Mouse (Mus musculus): ENCODE results near the gene Irf5. TPM values are rescaled to one million over a fixed set of nuclear protein-coding genes. Genes with fewer than 3 reads are reported as not detected.

The Irf5 gene
- total RNA-seq, 2 experiments from 2014 or later: 3.0 TPM

Other genes starting within 250 kb of the Irf5 start
- gene Fam71f2, start 247.0 kb upstream of the Irf5 start, total RNA-seq (2021): under 1 TPM in 1 of 2 experiments, not detected in 1; 0.32 TPM
- not detected for gene Fam71f1, start 207.5 kb upstream of the Irf5 start, total RNA-seq (2021)
- 100 to 1,000 TPM; 352 to 357 TPM for gene Calu, start 178.6 kb upstream of the Irf5 start, total RNA-seq (2021)
- not detected for gene Opn1sw, start 138.2 kb upstream of the Irf5 start, total RNA-seq (2021)
- 10 to 100 TPM; 10.6 to 15.8 TPM for gene Ccdc136, start 130.3 kb upstream of the Irf5 start, total RNA-seq (2021)
- 100 to 1,000 TPM; 303 to 309 TPM for gene Flnc, start 93.4 kb upstream of the Irf5 start, total RNA-seq (2021)
- 100 to 1,000 TPM; 110 to 117 TPM for gene Atp6v1f, start 58.9 kb upstream of the Irf5 start, total RNA-seq (2021)
- gene Atp6v1fnb, start 55.2 kb upstream of the Irf5 start, total RNA-seq (2021): not detected
- gene Kcp, start 18.7 kb upstream of the Irf5 start, total RNA-seq (2021): 10 to 100 TPM; 11.6 to 15.1 TPM
- 10 to 100 TPM; 52.2 to 54.6 TPM for gene Tnpo3, start 83.3 kb downstream of the Irf5 start, total RNA-seq (2021)
- gene Tspan33, start 167.6 kb downstream of the Irf5 start, total RNA-seq (2021): 1 to 10 TPM in 1 of 2 experiments, under 1 TPM in 1; 0.93 to 1.4 TPM
- 10 to 100 TPM; 29.5 to 30.3 TPM for gene Smo, start 208.9 kb downstream of the Irf5 start, total RNA-seq (2021)
- gene Ahcyl2, start 241.4 kb downstream of the Irf5 start, total RNA-seq (2021): 10 to 100 TPM; 13.8 to 17.1 TPM